ENCODE assay signal across 9 mouse cellular contexts in the genomic region with DNA sequence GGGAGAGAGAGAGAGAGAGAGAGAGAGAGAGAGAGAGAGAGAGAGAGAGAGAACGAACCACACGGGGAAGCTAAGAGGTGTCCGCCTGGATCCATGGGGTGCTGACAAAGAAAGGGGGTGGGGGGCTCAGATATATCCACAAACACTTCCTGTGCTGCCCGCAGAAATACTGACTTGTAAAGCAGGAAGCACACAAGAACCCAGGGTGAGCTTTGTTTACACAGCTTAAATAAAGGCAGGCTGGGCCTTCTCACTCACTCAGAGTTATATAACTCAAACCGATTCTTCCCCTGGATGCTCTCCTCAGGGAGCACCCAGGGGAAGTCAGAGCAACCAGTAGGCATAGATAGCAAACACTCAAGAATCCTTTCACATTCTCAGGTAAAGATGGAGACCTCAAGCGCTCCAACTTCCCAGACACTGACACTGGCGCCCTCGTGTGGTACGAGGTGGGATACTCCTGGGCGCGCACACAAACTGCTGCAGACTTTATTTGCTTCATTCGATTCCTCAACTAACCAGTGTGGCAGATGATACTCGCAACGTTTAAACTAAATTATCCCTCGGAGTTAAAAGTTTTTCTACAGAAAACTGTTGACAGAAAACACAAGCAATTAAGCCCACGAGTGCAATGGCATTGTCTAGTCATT. TPM values are rescaled to one million over a fixed set of nuclear protein-coding genes. Genes with fewer than 3 reads are reported as not detected.
DNase-seq lines count a peak whose midpoint lies in the region; ATAC-seq and TF ChIP-seq lines count a peak whose summit lies in the region.
"Had no signal": no experiment of that assay in that cellular context is flagged by ENCODE, and none has a peak within 500 bp of the region (broad histone marks: within the 10 kb centered on the region; RNA-seq: fewer than 3 reads in every experiment).

No protein-coding gene starts in this region.

- no peaks in the 10 kb centered on the region for H3K79me2 ChIP-seq in CH12.LX (replicated peaks; ENCODE audit: control insufficient read depth, extremely low read depth, insufficient read depth, poor library complexity, severe bottlenecking)

- no peak overlapping the region for H3K4me3 ChIP-seq in CH12.LX (replicated peaks in 1 of 3; ENCODE audit: low read depth in 2 of 3, low read length in 2 of 3, poor library complexity in 1 of 3)
- no peak overlapping the region for H3K4me3 ChIP-seq in bone marrow macrophage, adult 2 months (ENCODE audit: insufficient read depth, low read length)
- H3K4me3 ChIP-seq in forebrain, embryonic 12.5 days (replicated peaks): no peak overlapping the region
- H3K4me3 ChIP-seq in heart, embryonic 16.5 days (ENCODE audit: low read length): no peak overlapping the region
- H3K4me3 ChIP-seq in lung, embryonic 15.5 days: peak overlapping the region; percentile 18
- H3K4me3 ChIP-seq: liver, embryonic 15.5 days had no signal

- no peak overlapping the region for H3K9ac ChIP-seq in CH12.LX (ENCODE audit: insufficient read depth, low read depth)
- H3K9ac ChIP-seq in forebrain, embryonic 12.5 days: no peak overlapping the region
- H3K9ac ChIP-seq in heart, embryonic 16.5 days (ENCODE audit: low read length): no peak overlapping the region
- no peak overlapping the region for H3K9ac ChIP-seq in lung, embryonic 15.5 days
- H3K9ac ChIP-seq: liver, embryonic 15.5 days had no signal

- no peak for TF ChIP-seq POLR2A in CH12.LX (IDR thresholded peaks at IDR 0.05; ENCODE audit: low read depth, low read length)
- no peak for TF ChIP-seq POLR2A in bone marrow macrophage, adult 2 months (IDR thresholded peaks at IDR 0.05; ENCODE audit: borderline replicate concordance, low read depth, low read length)

- 37% methylated on average over 16 of the region's 16 CpGs for WGBS in forebrain, embryonic 12.5 days
- WGBS in heart, embryonic 16.5 days: 22% methylated on average over 16 of the region's 16 CpGs
- WGBS in lung, embryonic 15.5 days: 13% methylated on average over 16 of the region's 16 CpGs

- H3K27ac ChIP-seq in CH12.LX (ENCODE audit: insufficient read depth, low read depth): no peak overlapping the region
- H3K27ac ChIP-seq in bone marrow macrophage, adult 2 months (ENCODE audit: insufficient read depth, low read depth, low read length): no peak overlapping the region
- H3K27ac ChIP-seq in forebrain, embryonic 12.5 days: no peak overlapping the region
- H3K27ac ChIP-seq in heart, embryonic 16.5 days (ENCODE audit: low read length): no peak overlapping the region
- H3K27ac ChIP-seq in lung, embryonic 15.5 days: no peak overlapping the region
- H3K27ac ChIP-seq: liver, embryonic 15.5 days had no signal

- no peak for TF ChIP-seq EP300 in CH12.LX (IDR thresholded peaks at IDR 0.05; ENCODE audit: low read length)

- dilution Hi-C loops in CH12.LX (cut with MboI; ENCODE audit: extremely low pct_ligation_motif_present, extremely low pct_unique_long_range_greater_than_20kb, low sequenced_read_pairs): no loop called here

- no peaks in the 10 kb centered on the region for H3K9me3 ChIP-seq in CH12.LX (replicated peaks; ENCODE audit: low read length)
- no peaks in the 10 kb centered on the region for H3K9me3 ChIP-seq in forebrain, embryonic 12.5 days
- no peaks in the 10 kb centered on the region for H3K9me3 ChIP-seq in heart, embryonic 16.5 days (replicated peaks; ENCODE audit: control insufficient read depth, low read length)
- H3K9me3 ChIP-seq in lung, embryonic 15.5 days: no peaks in the 10 kb centered on the region
- H3K9me3 ChIP-seq: liver, embryonic 15.5 days had no signal

- no peaks in the 10 kb centered on the region for H3K36me3 ChIP-seq in CH12.LX (replicated peaks in 1 of 2; ENCODE audit: control insufficient read depth in 1 of 2, insufficient read depth in 1 of 2, low read length in 1 of 2)
- no peaks in the 10 kb centered on the region for H3K36me3 ChIP-seq in forebrain, embryonic 12.5 days (replicated peaks)
- no peaks in the 10 kb centered on the region for H3K36me3 ChIP-seq in heart, embryonic 16.5 days (ENCODE audit: control insufficient read depth, insufficient read depth)
- H3K36me3 ChIP-seq in lung, embryonic 15.5 days: no peaks in the 10 kb centered on the region
- H3K36me3 ChIP-seq: liver, embryonic 15.5 days had no signal

- TF ChIP-seq RAD21 in CH12.LX (IDR thresholded peaks at IDR 0.05; ENCODE audit: low read depth, low read length): peak; percentile 83

- ATAC-seq in forebrain, embryonic 12.5 days (ENCODE audit: low FRiP score): peak; percentile 65; the same call in 1 of the 2 replicates
- ATAC-seq in heart, embryonic 16.5 days (replicated peaks; ENCODE audit: extremely low read depth, insufficient read depth, low FRiP score): 0 out of 2 replicates have a peak, but pooled peaks have one; percentile 45
- ATAC-seq in lung, embryonic 15.5 days (ENCODE audit: borderline replicate concordance, extremely low read depth, low FRiP score, low TSS enrichment): peak; percentile 72; the same call in 1 of the 2 replicates

- TF ChIP-seq CTCF in CH12.LX (conservative IDR thresholded peaks at IDR 0.05 in 1 of 2, IDR thresholded peaks at IDR 0.05 in 1 of 2; ENCODE audit: low read depth in 2 of 2, low read length in 2 of 2): peak; percentile 68 to 92; a peak in 3 of 4 replicates
- TF ChIP-seq CTCF in bone marrow macrophage, adult 2 months (IDR thresholded peaks at IDR 0.05; ENCODE audit: low read depth, low read length): peak; percentile 73

- peak overlapping the region; percentile 59; the same call in 1 of the 2 replicates for H3K4me2 ChIP-seq in CH12.LX (ENCODE audit: insufficient read depth, low read depth, poor library complexity, severe bottlenecking)
- no peak overlapping the region for H3K4me2 ChIP-seq in forebrain, embryonic 12.5 days
- H3K4me2 ChIP-seq in heart, embryonic 16.5 days (ENCODE audit: low read depth, low read length): no peak overlapping the region
- H3K4me2 ChIP-seq in lung, embryonic 15.5 days: peak overlapping the region; percentile 46
- H3K4me2 ChIP-seq: liver, embryonic 15.5 days had no signal

- peak; percentile 75 for DNase-seq in CH12.LX (ENCODE audit: extremely low read depth)
- peak; percentile 13 to 75 for DNase-seq in layer of hippocampus, adult 18-20 months (ENCODE audit: low spot score in 2 of 2)
- DNase-seq in retina, postnatal 1 day: peak; percentile 60
- peak; percentile 85 to 89 for DNase-seq in thymus, postnatal 36 days

- H3K4me1 ChIP-seq in CH12.LX (ENCODE audit: control insufficient read depth in 1 of 2, insufficient read depth in 2 of 2): peaks cover 0 to 14% of the 10 kb centered on the region in 2 experiments; a peak in 1 of 4 replicates
- no peaks in the 10 kb centered on the region for H3K4me1 ChIP-seq in bone marrow macrophage, adult 2 months (ENCODE audit: control insufficient read depth, insufficient read depth, low read length)
- H3K4me1 ChIP-seq in forebrain, embryonic 12.5 days: no peaks in the 10 kb centered on the region
- H3K4me1 ChIP-seq in heart, embryonic 16.5 days (ENCODE audit: control insufficient read depth, insufficient read depth, low read length): no peaks in the 10 kb centered on the region
- H3K4me1 ChIP-seq in lung, embryonic 15.5 days: peaks cover 2% of the 10 kb centered on the region; the same call in 1 of the 2 replicates
- H3K4me1 ChIP-seq: liver, embryonic 15.5 days had no signal

- in situ Hi-C loops in CH12.LX (cut with MboI; ENCODE audit: low pct_ligation_motif_present, low pct_unique_long_range_greater_than_20kb, low sequenced_read_pairs): loop anchor here (10.0 kb wide), 1 partner anchor 59 kb away; no protein-coding TSS in a partner anchor

- H3K27me3 ChIP-seq in CH12.LX (replicated peaks): no peaks in the 10 kb centered on the region
- H3K27me3 ChIP-seq in forebrain, embryonic 12.5 days: no peaks in the 10 kb centered on the region; the same call in 1 of the 2 replicates
- no peaks in the 10 kb centered on the region for H3K27me3 ChIP-seq in heart, embryonic 16.5 days (ENCODE audit: control insufficient read depth, insufficient read depth, low read length)
- no peaks in the 10 kb centered on the region for H3K27me3 ChIP-seq in lung, embryonic 15.5 days
- H3K27me3 ChIP-seq: liver, embryonic 15.5 days had no signal

TF ChIP-seq in CH12.LX, 34 proteins besides CTCF, POLR2A, EP300 and RAD21 (continues in another document):
- TF ChIP-seq IRF4 (IDR thresholded peaks at IDR 0.05; ENCODE audit: low read depth, low read length) (0 out of 2 replicates have a peak, but pooled peaks have one; percentile 20), ZNF384 (IDR thresholded peaks at IDR 0.05; ENCODE audit: low read depth, low read length) (no peak), ZC3H11A (IDR thresholded peaks at IDR 0.05; ENCODE audit: low read depth, low read length) (peak; percentile 43; the same call in 1 of the 2 replicates), KAT2A (IDR thresholded peaks at IDR 0.05; ENCODE audit: insufficient replicate concordance, low read length) (no peak), RCOR1 (conservative IDR thresholded peaks at IDR 0.05; ENCODE audit: low read depth, low read length) (no peak), JUND (conservative IDR thresholded peaks at IDR 0.05; ENCODE audit: low read depth, low read length) (no peak), MYC (IDR thresholded peaks at IDR 0.05; ENCODE audit: low read depth, low read length) (no peak), TCF12 (IDR thresholded peaks at IDR 0.05; ENCODE audit: low read depth, low read length) (no peak), USF1 (IDR thresholded peaks at IDR 0.05; ENCODE audit: low read depth, low read length) (no peak), PAX5 (IDR thresholded peaks at IDR 0.05; ENCODE audit: low read length) (no peak)

RNA-seq across cellular contexts. Expression of gene Zp3r, which starts 4.5 kb away (rescaled TPM):
- total RNA-seq in CH12.LX (2012; rRNA removed) (not detected in 2 replicates), CH12.LX (2014; rRNA removed) (not detected in 2 replicates)
- not detected in 2 replicates for polyA plus RNA-seq in CH12.LX (2012; ENCODE audit: insufficient read length, low read depth)
- not detected in 2 replicates for polyA plus RNA-seq in bone marrow macrophage, adult 2 months (2012; ENCODE audit: insufficient read depth, insufficient read length, missing spikeins)
- not detected in 2 replicates for polyA plus RNA-seq in forebrain, embryonic 12.5 days (2016; fragmentation: Nextera tagmentation; extraction: Ambion mirVana)
- 0.08 TPM in 1 of 2 replicates, not detected in the other for polyA plus RNA-seq in heart, embryonic 16.5 days (2015; fragmentation: Nextera tagmentation; extraction: Ambion mirVana)
- total RNA-seq in layer of hippocampus, adult 18-20 months (2021): not detected
- 0.10 and 0.23 TPM in 2 replicates for polyA plus RNA-seq in lung, embryonic 15.5 days (2015; fragmentation: Nextera tagmentation; extraction: Ambion mirVana)
- polyA plus RNA-seq: liver, embryonic 15.5 days had no signal

RNA-seq across cellular contexts. Expression of gene C4bp, which starts 27.5 kb away (rescaled TPM):
- total RNA-seq in CH12.LX (2012; rRNA removed) (not detected in 2 replicates), CH12.LX (2014; rRNA removed) (0.26 TPM in 1 of 2 replicates, not detected in the other)
- not detected in 2 replicates for polyA plus RNA-seq in CH12.LX (2012; ENCODE audit: insufficient read length, low read depth)
- polyA plus RNA-seq in bone marrow macrophage, adult 2 months (2012; ENCODE audit: insufficient read depth, insufficient read length, missing spikeins): not detected in 2 replicates
- polyA plus RNA-seq in forebrain, embryonic 12.5 days (2016; fragmentation: Nextera tagmentation; extraction: Ambion mirVana): not detected in 2 replicates
- not detected in 2 replicates for polyA plus RNA-seq in heart, embryonic 16.5 days (2015; fragmentation: Nextera tagmentation; extraction: Ambion mirVana)
- total RNA-seq in layer of hippocampus, adult 18-20 months (2021): under 1 TPM; 0.43 to 0.47 TPM
- polyA plus RNA-seq in lung, embryonic 15.5 days (2015; fragmentation: Nextera tagmentation; extraction: Ambion mirVana): not detected in 2 replicates

Comparison
In these comparisons a context has a peak if more than half of its experiments do, and no peak if none do; other contexts are left out.
1. H3K4me2 ChIP-seq: peak in CH12.LX (single experiment) and lung, embryonic 15.5 days (single experiment); none in forebrain, embryonic 12.5 days (single experiment) and heart, embryonic 16.5 days (single experiment).
2. Peak in every context shown above with its lines, with median percentiles within 50 percentile points of each other: DNase-seq and ATAC-seq.